Mouse (Mus musculus): ENCODE measurements around the gene Stoml1.

DNA sequence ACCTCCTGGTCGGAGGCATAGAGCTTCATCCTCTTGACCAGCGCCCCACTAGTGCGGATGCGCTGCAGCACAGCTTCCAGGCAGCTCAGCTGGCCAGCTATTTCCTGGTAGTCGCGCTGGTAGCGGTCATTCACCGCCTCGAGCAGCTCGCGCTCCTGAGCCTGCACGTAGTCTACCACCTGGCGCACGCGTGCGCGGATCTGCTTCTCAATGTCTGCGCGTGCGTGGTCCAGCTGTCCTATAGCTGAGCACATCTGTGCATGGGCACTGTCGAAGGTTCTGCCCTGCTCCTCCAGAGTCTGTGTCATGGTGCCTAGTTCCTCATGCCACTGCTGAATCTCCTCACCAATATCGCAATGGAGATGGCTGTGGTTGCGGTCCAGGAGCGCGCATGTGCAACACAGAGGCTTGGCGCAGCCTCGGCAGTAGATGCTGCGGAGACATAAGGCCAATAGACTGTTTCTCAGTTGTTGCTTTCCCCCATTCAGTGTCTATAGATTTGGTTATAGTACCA is 18.4 kb upstream of the Stoml1 start:
- no peak for TF ChIP-seq POLR2A (IDR thresholded peaks at IDR 0.05; ENCODE audit: low read depth, low read length)
- no peak for TF ChIP-seq CTCF (IDR thresholded peaks at IDR 0.05; ENCODE audit: extremely low read depth, insufficient read length, insufficient replicate concordance, low read depth, low read length)
